Mouse (Mus musculus): ENCODE results near the gene Fam118b. TPM values are rescaled to one million over a fixed set of nuclear protein-coding genes. Genes with fewer than 3 reads are reported as not detected.

The Fam118b gene
- total RNA-seq, 2 experiments from 2014 or later: 8.7 to 34.1 TPM

DNA sequence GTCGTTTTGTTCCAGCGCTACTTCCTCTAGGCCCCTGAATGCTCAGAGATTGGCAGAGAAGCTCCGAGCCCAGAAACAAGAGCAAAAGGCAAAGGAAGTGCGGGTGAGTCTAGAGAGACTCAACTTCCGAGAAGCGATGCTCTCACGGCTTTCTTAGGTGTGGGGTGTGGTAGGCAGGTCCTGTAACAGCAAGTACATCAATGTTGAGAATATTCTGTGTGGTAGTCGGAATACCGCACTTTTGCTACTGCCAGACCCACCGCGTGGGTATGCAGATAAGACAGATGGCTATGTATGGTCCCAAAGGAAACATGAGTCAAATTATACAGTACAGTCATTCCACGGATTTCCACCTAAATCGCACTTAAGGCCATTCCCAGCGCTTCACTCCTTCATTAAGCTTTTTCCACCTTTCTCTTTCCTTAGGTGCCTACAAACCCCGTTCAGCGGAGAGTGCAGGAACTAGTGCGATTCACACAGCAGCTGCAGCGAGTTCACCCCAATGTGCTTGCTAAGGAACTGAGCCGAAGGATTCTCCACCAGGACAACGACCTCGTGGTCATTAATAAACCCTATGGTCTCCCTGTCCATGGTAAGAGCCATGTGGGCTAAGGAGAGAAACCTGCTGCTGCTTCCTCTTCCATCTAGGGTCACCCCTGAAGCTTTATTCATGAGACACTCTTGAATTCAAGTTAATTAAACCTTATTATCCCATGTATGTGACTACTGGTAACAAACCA lies 541 bp upstream of the Fam118b start:
- ATAC-seq (replicated peaks; ENCODE audit: low FRiP score, low TSS enrichment, poor library complexity, severe bottlenecking): peak; percentile 38

DNA sequence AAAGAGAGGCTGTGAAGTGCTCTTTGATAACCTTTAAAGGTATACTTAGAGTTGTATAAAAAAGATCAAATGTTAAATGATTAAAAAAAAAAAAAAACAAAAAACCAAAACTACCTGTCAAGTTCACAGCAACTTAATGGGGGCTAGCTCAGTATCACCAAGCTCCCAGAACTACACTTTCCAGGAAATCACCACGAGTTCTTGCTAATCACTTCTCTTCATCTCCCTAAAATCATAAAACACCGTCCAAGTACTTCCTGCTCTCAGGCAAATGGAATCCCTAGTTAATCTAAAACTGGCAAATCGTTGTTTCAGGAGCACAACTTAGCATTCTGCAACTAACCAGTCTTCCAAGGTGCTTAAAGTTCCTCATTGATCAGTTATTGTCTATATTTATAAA lies 3.1 kb downstream of the Fam118b start:
- ATAC-seq (replicated peaks; ENCODE audit: low FRiP score, low TSS enrichment, poor library complexity, severe bottlenecking): no peak

- no peak for ATAC-seq (replicated peaks; ENCODE audit: low FRiP score, low TSS enrichment, poor library complexity, severe bottlenecking)
These were observed 4.2 kb downstream of the Fam118b start for GRCm38 (mm10) chr9:35263431-35263830.

GRCm38 (mm10) chr9:35262418-35262817 lies 5.2 kb downstream of the Fam118b start:
- peak; percentile 57 for ATAC-seq (replicated peaks; ENCODE audit: low FRiP score, low TSS enrichment, poor library complexity, severe bottlenecking)

DNA sequence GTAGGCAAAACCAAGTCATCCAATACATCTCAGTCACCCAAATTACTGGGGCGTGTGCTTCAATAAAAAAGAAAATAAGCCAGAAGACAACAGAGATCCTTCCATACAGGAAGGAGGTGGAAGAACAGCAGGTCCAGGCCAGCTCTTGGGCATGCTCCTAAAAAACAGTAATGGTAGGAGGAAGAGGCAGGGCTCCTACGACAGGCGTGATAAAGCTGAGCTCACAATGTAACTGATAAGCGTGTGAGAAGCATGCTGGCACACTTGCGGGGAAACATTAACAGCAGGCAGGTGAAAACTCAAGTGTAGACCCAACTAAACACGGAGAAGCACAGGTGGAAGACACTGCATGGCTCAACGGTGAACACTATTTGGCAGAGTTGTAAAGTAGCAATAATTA lies 10.2 kb downstream of the Fam118b start:
- peak; percentile 69; the same call in 1 of the 2 replicates for ATAC-seq (replicated peaks; ENCODE audit: low FRiP score, low TSS enrichment, poor library complexity, severe bottlenecking)

DNA sequence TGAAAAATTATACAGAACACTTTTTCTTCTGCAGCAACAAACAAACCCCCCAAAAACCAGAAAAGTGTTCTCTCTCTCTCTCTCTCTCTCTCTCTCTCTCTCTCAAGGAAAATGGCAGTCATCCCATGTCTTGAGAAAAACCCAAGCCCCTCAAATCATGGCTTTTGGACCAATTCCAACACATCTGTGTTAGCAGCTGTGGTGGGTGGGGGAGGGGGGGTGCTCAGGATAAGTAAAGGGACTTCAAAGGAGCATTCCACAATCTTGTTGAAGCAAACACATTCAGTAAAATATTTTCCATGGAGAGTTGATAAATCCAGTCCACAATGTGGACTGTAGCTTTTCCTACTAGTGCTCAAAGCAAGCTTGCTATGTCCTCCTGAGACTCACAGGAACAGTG lies 18.1 kb downstream of the Fam118b start:
- no peak for ATAC-seq (replicated peaks; ENCODE audit: low FRiP score, low TSS enrichment, poor library complexity, severe bottlenecking)

- ATAC-seq (replicated peaks; ENCODE audit: low FRiP score, low TSS enrichment, poor library complexity, severe bottlenecking): no peak
These were observed 20.2 kb downstream of the Fam118b start for GRCm38 (mm10) chr9:35247405-35247804.

GRCm38 (mm10) chr9:35239734-35240133 lies 27.9 kb downstream of the Fam118b start:
- ATAC-seq (replicated peaks; ENCODE audit: low FRiP score, low TSS enrichment, poor library complexity, severe bottlenecking): 0 out of 2 replicates have a peak, but pooled peaks have one; percentile 26

DNA sequence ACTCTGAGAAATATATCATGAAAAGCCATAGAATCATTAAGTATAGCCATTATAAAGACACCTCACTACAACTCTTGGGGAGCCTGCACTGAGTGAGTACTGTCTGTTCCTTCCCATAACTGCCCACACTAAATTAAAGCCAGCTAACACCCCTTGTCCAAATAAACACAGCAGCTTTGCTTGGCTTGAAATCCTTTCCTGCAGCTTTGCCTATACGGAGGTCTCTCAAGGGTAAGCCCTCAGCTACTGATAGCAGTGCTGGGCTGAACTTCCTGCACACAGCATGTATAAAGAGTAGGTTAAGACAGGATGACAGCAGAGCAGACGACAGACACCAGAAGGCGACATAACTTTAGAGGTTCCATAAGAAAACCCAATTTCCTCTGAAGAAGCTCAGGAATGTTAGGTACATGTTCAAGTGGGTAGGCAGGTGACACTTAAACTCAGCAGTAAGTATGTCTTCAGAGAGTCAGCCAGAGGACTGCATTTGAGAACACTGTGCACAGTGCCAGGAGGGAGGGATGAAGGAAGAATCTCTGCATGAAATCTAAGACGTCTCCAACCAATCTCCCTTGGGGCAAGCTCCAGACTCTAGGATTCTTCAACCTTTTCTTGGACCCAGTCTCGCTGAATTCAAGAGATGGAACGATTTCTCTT lies 28.6 kb downstream of the Fam118b start:
- ATAC-seq (replicated peaks; ENCODE audit: low FRiP score, low TSS enrichment, poor library complexity, severe bottlenecking): no peak

DNA sequence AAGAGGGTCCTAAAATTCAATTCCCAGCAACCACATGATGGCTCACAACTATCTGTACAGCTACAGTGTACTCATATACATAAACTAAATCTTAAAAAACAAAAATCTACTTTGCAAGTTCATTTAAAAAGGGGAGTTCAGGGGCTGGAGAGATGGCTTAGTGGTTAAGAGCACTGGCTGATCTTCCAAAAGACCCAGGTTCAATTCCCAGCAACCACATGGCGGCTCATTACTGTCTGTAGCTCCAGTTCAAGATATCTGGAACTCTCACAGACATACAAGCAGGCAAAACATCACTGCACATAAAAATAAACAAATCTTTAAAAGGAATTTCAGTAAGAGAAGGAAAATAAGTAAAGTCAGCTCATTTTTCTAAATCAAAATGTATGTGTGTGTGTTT lies 29.2 kb downstream of the Fam118b start:
- no peak for ATAC-seq (replicated peaks; ENCODE audit: low FRiP score, low TSS enrichment, poor library complexity, severe bottlenecking)

GRCm38 (mm10) chr9:35235996-35236395 lies 31.6 kb downstream of the Fam118b start:
- no peak for ATAC-seq (replicated peaks; ENCODE audit: low FRiP score, low TSS enrichment, poor library complexity, severe bottlenecking)

- ATAC-seq (replicated peaks; ENCODE audit: low FRiP score, low TSS enrichment, poor library complexity, severe bottlenecking): no peak
These were observed 38.9 kb downstream of the Fam118b start for GRCm38 (mm10) chr9:35228671-35229070.

- ATAC-seq (replicated peaks; ENCODE audit: low FRiP score, low TSS enrichment, poor library complexity, severe bottlenecking): no peak
These were observed 44.1 kb downstream of the Fam118b start for GRCm38 (mm10) chr9:35223466-35223865.

DNA sequence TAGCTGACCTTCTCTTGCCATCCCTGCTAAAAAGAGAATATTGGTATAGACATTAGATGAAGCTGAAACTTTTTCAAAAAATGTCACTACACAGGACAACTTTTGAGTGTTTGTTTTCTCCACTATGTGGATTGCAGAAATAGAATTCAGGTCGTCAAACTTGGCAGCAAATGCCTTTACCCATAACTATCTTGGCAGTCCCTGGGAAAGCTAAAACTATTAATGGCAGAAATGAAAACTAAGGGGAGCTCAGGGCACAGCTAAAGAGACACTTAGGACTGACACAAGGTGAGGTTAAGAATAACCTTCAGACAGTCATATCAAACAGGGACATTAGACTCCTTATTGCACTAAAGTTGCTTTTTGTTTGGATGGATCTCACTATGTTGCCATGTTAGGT lies 49.6 kb downstream of the Fam118b start:
- ATAC-seq (replicated peaks; ENCODE audit: low FRiP score, low TSS enrichment, poor library complexity, severe bottlenecking): no peak

GRCm38 (mm10) chr9:35211573-35212511 lies 55.8 kb downstream of the Fam118b start:
- peak; percentile 2; the same call in 1 of the 2 replicates for ATAC-seq (replicated peaks; ENCODE audit: low FRiP score, low TSS enrichment, poor library complexity, severe bottlenecking)

DNA sequence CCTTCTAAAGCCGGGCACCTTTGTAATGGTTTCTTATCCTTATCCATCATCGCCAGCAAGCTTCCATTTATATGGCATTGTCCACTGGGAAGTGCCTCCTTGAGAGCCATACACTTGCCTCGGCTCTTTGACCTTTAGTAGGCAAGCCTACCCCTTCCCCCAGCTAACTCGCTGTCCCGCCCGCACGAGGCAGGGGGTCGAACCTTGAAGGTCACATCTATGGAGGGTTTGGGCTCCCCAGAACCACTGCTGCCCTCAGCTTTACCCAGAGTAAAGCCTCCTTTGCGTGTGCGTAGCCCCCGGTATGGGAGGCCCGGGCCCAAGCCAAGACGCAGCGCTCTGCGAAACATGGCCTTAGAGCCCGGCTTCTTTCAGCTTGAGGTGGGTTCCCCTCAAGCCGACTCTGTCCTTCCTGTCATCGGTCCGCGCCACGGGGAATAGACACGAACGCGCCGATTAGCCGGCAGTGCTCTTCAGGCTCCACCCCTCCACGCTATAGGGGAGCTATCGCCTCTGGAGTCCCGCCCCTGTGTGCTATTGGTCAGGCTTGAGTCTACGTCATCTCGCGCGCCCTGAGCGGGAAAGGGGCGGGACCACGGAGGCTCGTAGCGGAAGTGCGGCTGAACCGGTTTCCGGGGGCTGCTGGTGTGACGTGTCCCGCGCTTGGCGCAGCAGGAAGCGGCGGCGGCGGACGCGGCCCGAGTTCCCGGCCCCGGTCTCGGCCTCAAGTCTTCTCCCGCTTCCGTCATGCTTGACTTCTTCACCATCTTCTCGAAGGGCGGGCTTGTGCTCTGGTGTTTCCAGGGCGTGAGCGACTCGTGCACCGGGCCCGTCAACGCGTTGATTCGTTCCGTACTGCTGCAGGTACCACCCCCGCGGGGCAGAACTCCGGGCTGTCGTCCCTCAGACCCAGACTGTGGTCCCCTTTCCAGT lies 56.8 kb downstream of the Fam118b start, which contains the start of gene Foxred1:
Foxred1 (minus strand) TSS at position 514 of the 933 bp plus-strand sequence.
- peak; percentile 98 for ATAC-seq (replicated peaks; ENCODE audit: low FRiP score, low TSS enrichment, poor library complexity, severe bottlenecking)

DNA sequence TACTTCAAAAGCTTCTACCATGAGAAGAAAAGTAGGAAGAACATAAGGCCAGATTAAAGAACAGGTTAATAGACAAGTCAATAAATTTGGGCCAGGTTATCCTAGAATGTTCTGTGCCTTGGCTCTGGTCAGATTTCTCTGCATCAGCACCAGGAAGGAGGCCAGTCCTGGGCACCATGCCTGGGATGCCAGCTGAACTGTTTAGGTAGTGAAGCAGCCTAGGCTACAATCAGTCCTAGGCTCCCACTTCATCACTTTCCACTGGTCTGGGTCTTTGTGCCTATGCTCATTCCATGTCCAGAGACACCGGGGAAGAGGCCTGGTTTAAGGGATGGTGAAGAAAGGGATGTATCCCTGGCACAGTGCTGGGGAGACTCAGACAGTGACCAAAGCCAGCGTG lies 63.2 kb downstream of the Fam118b start:
- ATAC-seq (replicated peaks; ENCODE audit: low FRiP score, low TSS enrichment, poor library complexity, severe bottlenecking): no peak

GRCm38 (mm10) chr9:35203536-35203935 lies 64.1 kb downstream of the Fam118b start:
- ATAC-seq (replicated peaks; ENCODE audit: low FRiP score, low TSS enrichment, poor library complexity, severe bottlenecking): no peak
